Mouse (Mus musculus): ENCODE measurements at regions not wholly inside any gene's neighbourhood (a gene's known extent, or its start where the extent isn't known, plus 50 kb on each side); places are given as distances from the start of the nearest gene placed in this dataset.

- Histone ChIP-seq H3K27me3 (ENCODE audit: control insufficient read depth, insufficient read depth, low read length) (no peaks in the 10 kb centered on the region), H3K4me3 (ENCODE audit: control insufficient read depth in 1 of 2, insufficient read depth in 1 of 2, low read depth in 1 of 2, low read length in 2 of 2) (no peak overlapping the region), H3K36me3 (ENCODE audit: control insufficient read depth, insufficient read depth, low read length) (no peaks in the 10 kb centered on the region), H3K4me1 (ENCODE audit: control insufficient read depth in 2 of 2, insufficient read depth in 2 of 2, low read length in 2 of 2) (peaks cover 0 to 5% of the 10 kb centered on the region in 2 experiments; a peak in 3 of 4 replicates), H3K27ac (replicated peaks in 1 of 2; ENCODE audit: control insufficient read depth in 1 of 2, insufficient read depth in 1 of 2, low read depth in 2 of 2, low read length in 2 of 2) (no peak overlapping the region), H3K9ac (ENCODE audit: low read length) (no peak overlapping the region), H3K9me3 (ENCODE audit: control insufficient read depth, low read length) (no peaks in the 10 kb centered on the region), H3K4me2 (ENCODE audit: low read length) (no peak overlapping the region)
- 72% methylated on average over 4 of the region's 4 CpGs for WGBS
- no peak for ATAC-seq (ENCODE audit: insufficient number of reproducible peaks, insufficient read depth, low FRiP score, low read depth)
These were observed 71.9 kb upstream of the Gm47985 start for GRCm38 (mm10) chr1:151110412-151110811.

GRCm38 (mm10) chr1:151111683-151112082 is 70.7 kb upstream of the Gm47985 start:
- Histone ChIP-seq H3K4me2 (ENCODE audit: low read length) (no peak overlapping the region), H3K27me3 (ENCODE audit: control insufficient read depth, insufficient read depth, low read length) (no peaks in the 10 kb centered on the region), H3K36me3 (ENCODE audit: control insufficient read depth, insufficient read depth, low read length) (no peaks in the 10 kb centered on the region), H3K9me3 (ENCODE audit: control insufficient read depth, low read length) (no peaks in the 10 kb centered on the region), H3K4me3 (ENCODE audit: control insufficient read depth in 1 of 2, insufficient read depth in 1 of 2, low read depth in 1 of 2, low read length in 2 of 2) (no peak overlapping the region), H3K4me1 (ENCODE audit: control insufficient read depth in 2 of 2, insufficient read depth in 2 of 2, low read length in 2 of 2) (peaks cover 0 to 4% of the 10 kb centered on the region in 2 experiments; a peak in 2 of 4 replicates), H3K9ac (ENCODE audit: low read length) (no peak overlapping the region), H3K27ac (replicated peaks in 1 of 2; ENCODE audit: control insufficient read depth in 1 of 2, insufficient read depth in 1 of 2, low read depth in 2 of 2, low read length in 2 of 2) (no peak overlapping the region)
- WGBS = 54% methylated on average over 6 of the region's 6 CpGs
- no peak for ATAC-seq (ENCODE audit: insufficient number of reproducible peaks, insufficient read depth, low FRiP score, low read depth)

GRCm38 (mm10) chr1:151112390-151112789 is 69.9 kb upstream of the Gm47985 start:
- Histone ChIP-seq H3K4me3 (ENCODE audit: control insufficient read depth in 1 of 2, insufficient read depth in 1 of 2, low read depth in 1 of 2, low read length in 2 of 2) (no peak overlapping the region), H3K4me2 (ENCODE audit: low read length) (no peak overlapping the region), H3K9me3 (ENCODE audit: control insufficient read depth, low read length) (no peaks in the 10 kb centered on the region), H3K36me3 (ENCODE audit: control insufficient read depth, insufficient read depth, low read length) (no peaks in the 10 kb centered on the region), H3K27ac (replicated peaks in 1 of 2; ENCODE audit: control insufficient read depth in 1 of 2, insufficient read depth in 1 of 2, low read depth in 2 of 2, low read length in 2 of 2) (no peak overlapping the region), H3K4me1 (ENCODE audit: control insufficient read depth in 2 of 2, insufficient read depth in 2 of 2, low read length in 2 of 2) (peaks cover 0 to 4% of the 10 kb centered on the region in 2 experiments; a peak in 2 of 4 replicates), H3K9ac (ENCODE audit: low read length) (no peak overlapping the region), H3K27me3 (ENCODE audit: control insufficient read depth, insufficient read depth, low read length) (no peaks in the 10 kb centered on the region)
- 58% methylated on average over 2 of the region's 2 CpGs for WGBS
- ATAC-seq (ENCODE audit: insufficient number of reproducible peaks, insufficient read depth, low FRiP score, low read depth) = no peak

GRCm38 (mm10) chr1:151113199-151113598 is 69.1 kb upstream of the Gm47985 start:
- no peaks in the 10 kb centered on the region for H3K27me3 ChIP-seq (ENCODE audit: control insufficient read depth, insufficient read depth, low read length)
- no peak overlapping the region for H3K4me3 ChIP-seq (ENCODE audit: control insufficient read depth in 1 of 2, insufficient read depth in 1 of 2, low read depth in 1 of 2, low read length in 2 of 2)
- H3K4me1 ChIP-seq (ENCODE audit: control insufficient read depth in 2 of 2, insufficient read depth in 2 of 2, low read length in 2 of 2) = peaks cover 0 to 4% of the 10 kb centered on the region in 2 experiments; a peak in 2 of 4 replicates
- H3K9ac ChIP-seq (ENCODE audit: low read length) = no peak overlapping the region
- no peak overlapping the region for H3K27ac ChIP-seq (replicated peaks in 1 of 2; ENCODE audit: control insufficient read depth in 1 of 2, insufficient read depth in 1 of 2, low read depth in 2 of 2, low read length in 2 of 2)
- H3K4me2 ChIP-seq (ENCODE audit: low read length) = no peak overlapping the region
- no peaks in the 10 kb centered on the region for H3K36me3 ChIP-seq (ENCODE audit: control insufficient read depth, insufficient read depth, low read length)
- no peak for ATAC-seq (ENCODE audit: insufficient number of reproducible peaks, insufficient read depth, low FRiP score, low read depth)
- no peaks in the 10 kb centered on the region for H3K9me3 ChIP-seq (ENCODE audit: control insufficient read depth, low read length)
- WGBS = 82% methylated on average over 2 of the region's 2 CpGs

- H3K36me3 ChIP-seq (ENCODE audit: control insufficient read depth, insufficient read depth, low read length) = no peaks in the 10 kb centered on the region
- 58% methylated on average over 4 of the region's 4 CpGs for WGBS
- H3K9ac ChIP-seq (ENCODE audit: low read length) = no peak overlapping the region
- H3K9me3 ChIP-seq (ENCODE audit: control insufficient read depth, low read length) = 0 out of 2 replicates have a peak, but pooled peaks cover 3% of the 10 kb centered on the region
- ATAC-seq (ENCODE audit: insufficient number of reproducible peaks, insufficient read depth, low FRiP score, low read depth) = no peak
- H3K27ac ChIP-seq (replicated peaks in 1 of 2; ENCODE audit: control insufficient read depth in 1 of 2, insufficient read depth in 1 of 2, low read depth in 2 of 2, low read length in 2 of 2) = no peak overlapping the region
- H3K4me3 ChIP-seq (ENCODE audit: control insufficient read depth in 1 of 2, insufficient read depth in 1 of 2, low read depth in 1 of 2, low read length in 2 of 2) = no peak overlapping the region
- no peak overlapping the region for H3K4me2 ChIP-seq (ENCODE audit: low read length)
- H3K27me3 ChIP-seq (ENCODE audit: control insufficient read depth, insufficient read depth, low read length) = no peaks in the 10 kb centered on the region
- peaks cover 2 to 4% of the 10 kb centered on the region in 2 experiments; a peak in 2 of 4 replicates for H3K4me1 ChIP-seq (ENCODE audit: control insufficient read depth in 2 of 2, insufficient read depth in 2 of 2, low read length in 2 of 2)
These were observed 63.8 kb upstream of the Gm47985 start for GRCm38 (mm10) chr1:151118530-151118929.

- no peak for ATAC-seq (ENCODE audit: insufficient number of reproducible peaks, insufficient read depth, low FRiP score, low read depth)
- 81% methylated on average over 4 of the region's 4 CpGs for WGBS
These were observed 63.4 kb upstream of the Gm47985 start for GRCm38 (mm10) chr1:151118982-151119381.

GRCm38 (mm10) chr1:151119566-151119965 is 62.8 kb upstream of the Gm47985 start:
- H3K27ac ChIP-seq (replicated peaks in 1 of 2; ENCODE audit: control insufficient read depth in 1 of 2, insufficient read depth in 1 of 2, low read depth in 2 of 2, low read length in 2 of 2) = no peak overlapping the region
- 82% methylated on average over 7 of the region's 7 CpGs for WGBS
- no peak overlapping the region for H3K4me3 ChIP-seq (ENCODE audit: control insufficient read depth in 1 of 2, insufficient read depth in 1 of 2, low read depth in 1 of 2, low read length in 2 of 2)
- 0 out of 2 replicates have a peak, but pooled peaks cover 3% of the 10 kb centered on the region for H3K9me3 ChIP-seq (ENCODE audit: control insufficient read depth, low read length)
- no peak overlapping the region for H3K9ac ChIP-seq (ENCODE audit: low read length)
- no peaks in the 10 kb centered on the region for H3K36me3 ChIP-seq (ENCODE audit: control insufficient read depth, insufficient read depth, low read length)
- H3K4me1 ChIP-seq (ENCODE audit: control insufficient read depth in 2 of 2, insufficient read depth in 2 of 2, low read length in 2 of 2) = peaks cover 2 to 4% of the 10 kb centered on the region in 2 experiments; a peak in 2 of 4 replicates
- no peaks in the 10 kb centered on the region for H3K27me3 ChIP-seq (ENCODE audit: control insufficient read depth, insufficient read depth, low read length)
- H3K4me2 ChIP-seq (ENCODE audit: low read length) = no peak overlapping the region
- no peak for ATAC-seq (ENCODE audit: insufficient number of reproducible peaks, insufficient read depth, low FRiP score, low read depth)

More at GRCm38 (mm10) chr1:151118982-151119381, 63.4 kb upstream of the Gm47985 start:
- Histone ChIP-seq H3K9ac (ENCODE audit: low read length) (no peak overlapping the region), H3K9me3 (ENCODE audit: control insufficient read depth, low read length) (0 out of 2 replicates have a peak, but pooled peaks cover 3% of the 10 kb centered on the region), H3K4me3 (ENCODE audit: control insufficient read depth in 1 of 2, insufficient read depth in 1 of 2, low read depth in 1 of 2, low read length in 2 of 2) (no peak overlapping the region), H3K36me3 (ENCODE audit: control insufficient read depth, insufficient read depth, low read length) (no peaks in the 10 kb centered on the region), H3K4me2 (ENCODE audit: low read length) (no peak overlapping the region), H3K27me3 (ENCODE audit: control insufficient read depth, insufficient read depth, low read length) (no peaks in the 10 kb centered on the region), H3K27ac (replicated peaks in 1 of 2; ENCODE audit: control insufficient read depth in 1 of 2, insufficient read depth in 1 of 2, low read depth in 2 of 2, low read length in 2 of 2) (no peak overlapping the region), H3K4me1 (ENCODE audit: control insufficient read depth in 2 of 2, insufficient read depth in 2 of 2, low read length in 2 of 2) (peaks cover 2 to 4% of the 10 kb centered on the region in 2 experiments; a peak in 2 of 4 replicates)

- H3K36me3 ChIP-seq (ENCODE audit: control insufficient read depth, insufficient read depth, low read length) = no peaks in the 10 kb centered on the region
- H3K9me3 ChIP-seq (ENCODE audit: control insufficient read depth, low read length) = 0 out of 2 replicates have a peak, but pooled peaks cover 3% of the 10 kb centered on the region
- ATAC-seq (ENCODE audit: insufficient number of reproducible peaks, insufficient read depth, low FRiP score, low read depth) = no peak
- H3K9ac ChIP-seq (ENCODE audit: low read length) = no peak overlapping the region
- H3K4me2 ChIP-seq (ENCODE audit: low read length) = no peak overlapping the region
- H3K4me1 ChIP-seq (ENCODE audit: control insufficient read depth in 2 of 2, insufficient read depth in 2 of 2, low read length in 2 of 2) = peaks cover 2 to 4% of the 10 kb centered on the region in 2 experiments; a peak in 2 of 4 replicates
- H3K27me3 ChIP-seq (ENCODE audit: control insufficient read depth, insufficient read depth, low read length) = no peaks in the 10 kb centered on the region
- 91% methylated on average over 2 of the region's 2 CpGs for WGBS
- no peak overlapping the region for H3K27ac ChIP-seq (replicated peaks in 1 of 2; ENCODE audit: control insufficient read depth in 1 of 2, insufficient read depth in 1 of 2, low read depth in 2 of 2, low read length in 2 of 2)
- no peak overlapping the region for H3K4me3 ChIP-seq (ENCODE audit: control insufficient read depth in 1 of 2, insufficient read depth in 1 of 2, low read depth in 1 of 2, low read length in 2 of 2)
These were observed 60.7 kb upstream of the Gm47985 start for GRCm38 (mm10) chr1:151121686-151122085.
